Mouse (Mus musculus) CH12.LX (cell line): ENCODE results near the gene Anapc10. TPM values are rescaled to one million over a fixed set of nuclear protein-coding genes. Genes with fewer than 3 reads are reported as not detected.

ENCODE experiments used
- DNase-seq: peaks from one replicate; pipeline ENCODE4 v3.0.0-alpha.2; 2013; ENCODE audit errors: extremely low read depth
- H3K27ac ChIP-seq: 2 replicates; pipeline ENCODE4 v1.5.1; 2012; ENCODE audit warnings: low read depth, mild to moderate bottlenecking, control low read depth, moderate library complexity; ENCODE audit not compliant: insufficient read depth
- H3K27me3 ChIP-seq: replicated peaks from 2 replicates; pipeline ENCODE3; 2012; ENCODE audit warnings: inconsistent platforms
- H3K36me3 ChIP-seq, 2 experiments: replicated peaks in 1 of 2; 2 replicates each; pipeline versions ENCODE3 to v1.6.1; 2012; ENCODE audit warnings: inconsistent platforms in 1 of 2, low read length in 1 of 2, mild to moderate bottlenecking in 1 of 2, mixed read lengths in 1 of 2, moderate library complexity in 1 of 2; ENCODE audit not compliant: control insufficient read depth in 1 of 2, insufficient read depth in 1 of 2
- H3K4me1 ChIP-seq, 2 experiments: 2 replicates each; pipeline ENCODE4 v1.6.1; 2012; ENCODE audit warnings: inconsistent platforms in 1 of 2, moderate library complexity in 1 of 2; ENCODE audit not compliant: insufficient read depth in 2 of 2, control insufficient read depth in 1 of 2
- H3K4me2 ChIP-seq: 2 replicates; pipeline ENCODE4 v1.6.1; 2012; ENCODE audit warnings: low read depth, mild to moderate bottlenecking, control low read depth; ENCODE audit not compliant: poor library complexity, insufficient read depth, severe bottlenecking
- H3K4me3 ChIP-seq, 3 experiments: fragments of 150-350 bp in 1 of 3; sonication (generic) in 1 of 3; replicated peaks in 1 of 3; 2 replicates each; pipeline versions ENCODE3 to v1.5.1; 2011 to 2012; ENCODE audit warnings: low read depth in 2 of 3, low read length in 2 of 3, mild to moderate bottlenecking in 2 of 3, moderate library complexity in 2 of 3, control low read depth in 1 of 3, improper control_type of control experiment in 1 of 3, inconsistent platforms in 1 of 3, mixed read lengths in 1 of 3; ENCODE audit not compliant: poor library complexity in 1 of 3
- H3K79me2 ChIP-seq: replicated peaks from 2 replicates; pipeline ENCODE4 v1.6.1; 2012; ENCODE audit warnings: mild to moderate bottlenecking, moderate library complexity; ENCODE audit not compliant: control insufficient read depth, poor library complexity, insufficient read depth, severe bottlenecking; ENCODE audit errors: extremely low read depth
- H3K9ac ChIP-seq: 2 replicates; pipeline ENCODE4 v1.6.1; 2012; ENCODE audit warnings: low read depth, mild to moderate bottlenecking, control low read depth, moderate library complexity; ENCODE audit not compliant: insufficient read depth
- H3K9me3 ChIP-seq: replicated peaks from 2 replicates; pipeline ENCODE3; 2012; ENCODE audit warnings: low read length, inconsistent platforms, mixed read lengths
- CHD1 ChIP-seq: IDR thresholded peaks from 2 replicates; pipeline ENCODE4 v1.6.1; 2012; ENCODE audit warnings: low read depth, low read length, improper control_type of control experiment, inconsistent platforms
- CHD2 ChIP-seq: IDR thresholded peaks from 2 replicates; pipeline ENCODE4 v1.6.1; 2011; ENCODE audit warnings: low read length, improper control_type of control experiment
- ELF1 ChIP-seq: IDR thresholded peaks from 2 replicates; pipeline ENCODE4 v1.6.1; 2014; ENCODE audit warnings: low read depth, mild to moderate bottlenecking, inconsistent platforms, low read length, improper control_type of control experiment
- EP300 ChIP-seq: IDR thresholded peaks from 2 replicates; pipeline ENCODE4 v1.6.1; 2011; ENCODE audit warnings: low read length, improper control_type of control experiment
- GABPA ChIP-seq: IDR thresholded peaks from 2 replicates; pipeline ENCODE4 v1.6.1; 2012; ENCODE audit warnings: low read depth, low read length, improper control_type of control experiment, inconsistent platforms; ENCODE audit not compliant: insufficient replicate concordance
- IRF4 ChIP-seq: IDR thresholded peaks from 2 replicates; pipeline ENCODE4 v1.6.1; 2014; ENCODE audit warnings: low read depth, mild to moderate bottlenecking, inconsistent platforms, low read length, improper control_type of control experiment
- JUND ChIP-seq: conservative IDR thresholded peaks from 2 replicates; pipeline ENCODE4 v1.6.1; 2011; ENCODE audit warnings: low read depth, low read length, improper control_type of control experiment
- KAT2A ChIP-seq: IDR thresholded peaks from 2 replicates; pipeline ENCODE4 v1.6.1; 2012; ENCODE audit warnings: low read length, improper control_type of control experiment, inconsistent platforms; ENCODE audit not compliant: insufficient replicate concordance
- MAX ChIP-seq: IDR thresholded peaks from 2 replicates; pipeline ENCODE4 v1.6.1; 2011; ENCODE audit warnings: low read length, improper control_type of control experiment
- MEF2A ChIP-seq: IDR thresholded peaks from 2 replicates; pipeline ENCODE4 v1.6.1; 2014; ENCODE audit warnings: low read depth, mild to moderate bottlenecking, inconsistent platforms, low read length, improper control_type of control experiment, borderline replicate concordance
- NELFE ChIP-seq: IDR thresholded peaks from 2 replicates; pipeline ENCODE4 v1.6.1; 2011; ENCODE audit warnings: low read depth, low read length, improper control_type of control experiment
- SIN3A ChIP-seq: IDR thresholded peaks from 2 replicates; pipeline ENCODE4 v1.6.1; 2012; ENCODE audit warnings: low read length, improper control_type of control experiment, inconsistent platforms
- TBP ChIP-seq: conservative IDR thresholded peaks from 2 replicates; pipeline ENCODE4 v1.6.1; 2011; ENCODE audit warnings: low read depth, low read length, improper control_type of control experiment
- TCF12 ChIP-seq: IDR thresholded peaks from 2 replicates; pipeline ENCODE4 v1.6.1; 2014; ENCODE audit warnings: low read depth, mild to moderate bottlenecking, inconsistent platforms, low read length, improper control_type of control experiment
- UBTF ChIP-seq: IDR thresholded peaks from 2 replicates; pipeline ENCODE4 v1.6.1; 2012; ENCODE audit warnings: low read depth, mild to moderate bottlenecking, inconsistent platforms, low read length, improper control_type of control experiment, moderate library complexity
- ZC3H11A ChIP-seq: IDR thresholded peaks from 2 replicates; pipeline ENCODE4 v1.6.1; 2012; ENCODE audit warnings: low read depth, mild to moderate bottlenecking, inconsistent platforms, low read length, improper control_type of control experiment
- ZMIZ1 ChIP-seq: IDR thresholded peaks from 2 replicates; pipeline ENCODE4 v1.6.1; 2012; ENCODE audit warnings: low read depth, mild to moderate bottlenecking, inconsistent platforms, low read length, improper control_type of control experiment
- ZNF384 ChIP-seq: IDR thresholded peaks from 2 replicates; pipeline ENCODE4 v1.6.1; 2012; ENCODE audit warnings: low read depth, low read length, improper control_type of control experiment, inconsistent platforms
- dilution Hi-C: fragments of 300-500 bp; cut with MboI; formaldehyde crosslinking; loops from 2 replicates; pipeline ENCODE4 v1.14.3; 2020; ENCODE audit warnings: low sequenced_read_pairs; ENCODE audit not compliant: extremely low pct_unique_long_range_greater_than_20kb, extremely low pct_ligation_motif_present
- in situ Hi-C: fragments of 300-500 bp; cut with MboI; formaldehyde crosslinking; loops from 3 replicates; pipeline ENCODE4 v1.14.3; 2019; ENCODE audit warnings: low sequenced_read_pairs, low pct_ligation_motif_present, low pct_unique_long_range_greater_than_20kb, mixed read lengths
- polyA plus RNA-seq: library from polyadenylated mRNA; unstranded; fragments of >175 nt; gene quantifications from 2 replicates; pipeline ENCODE4 v1.2.1, GENCODE M21; 2012; ENCODE audit warnings: low read depth; ENCODE audit not compliant: insufficient read length
- total RNA-seq, 2 experiments: library from RNA; depleted of rRNA; stranded (reverse); fragments of 300-350 nt in 1 of 2; fragments of >200 nt in 1 of 2; gene quantifications; 2 replicates each; pipeline ENCODE4 v1.2.3; 2012 to 2014

The Anapc10 gene
- total and polyA plus RNA-seq, 3 experiments = 9.7 to 25.2 (median 22.3) TPM

DNA sequence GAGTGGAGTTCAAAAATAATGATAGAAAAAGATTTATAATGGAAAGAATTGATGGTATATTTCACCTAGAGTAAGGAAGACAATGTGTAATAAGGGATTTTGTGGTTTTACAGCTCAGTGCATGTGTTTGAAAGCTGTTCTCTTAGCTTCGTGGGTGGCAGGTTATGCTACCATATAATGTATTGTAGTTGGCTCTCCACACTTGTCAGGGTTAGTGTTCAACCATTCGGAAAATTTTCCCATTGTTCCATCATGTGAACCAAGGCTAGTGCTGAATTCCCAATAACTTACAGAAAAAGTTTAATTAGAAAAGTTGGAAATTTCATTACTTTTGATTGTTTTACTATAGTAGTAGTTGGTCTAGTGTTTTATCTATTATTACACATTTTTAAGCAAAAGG is 36.6 kb downstream of the Anapc10 start:
- in situ Hi-C loops (loop anchor here (25.0 kb wide), 1 partner anchor 314 kb away; the partner anchor contains the start of gene Hhip), dilution Hi-C loops (no loop called here)
- TF ChIP-seq EP300 (no peak), CHD1 (no peak), KAT2A (no peak), MAX (no peak), ZC3H11A (no peak), ZMIZ1 (no peak), CHD2 (no peak), JUND (no peak), GABPA (no peak), ELF1 (no peak), MEF2A (no peak), TCF12 (no peak)

DNA sequence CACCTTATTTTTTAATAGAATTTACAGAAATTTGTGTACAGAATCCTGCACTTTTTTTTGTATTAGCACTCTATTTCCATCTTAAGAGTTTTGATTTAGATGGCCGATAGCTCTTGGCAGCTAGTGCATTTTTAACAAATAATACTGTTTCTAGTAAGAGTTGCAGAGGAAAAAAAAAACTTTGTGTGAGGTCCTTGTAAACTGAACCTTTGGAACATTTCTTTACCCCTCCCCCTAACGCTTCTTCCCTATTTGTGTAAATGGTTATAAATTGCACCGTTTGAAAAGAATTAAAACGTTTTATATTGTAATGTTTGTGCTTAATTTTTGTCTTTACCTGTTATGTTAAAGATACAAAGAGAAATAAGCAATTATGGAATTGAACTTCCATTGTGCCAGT is 37.0 kb downstream of the Anapc10 start:
- dilution Hi-C loops = no loop called here

More for the DNA sequence above, 36.6 kb downstream of the Anapc10 start:
- Histone ChIP-seq H3K4me3 (no peak overlapping the region), H3K4me1 (peaks cover 3 to 6% of the 10 kb centered on the region in 2 experiments; a peak in 3 of 4 replicates), H3K27ac (no peak overlapping the region), H3K4me2 (no peak overlapping the region), H3K9me3 (no peaks in the 10 kb centered on the region), H3K27me3 (no peaks in the 10 kb centered on the region), H3K9ac (no peak overlapping the region), H3K36me3 (peaks cover 0 to 18% of the 10 kb centered on the region in 2 experiments), H3K79me2 (no peaks in the 10 kb centered on the region)
- DNase-seq = no peak

More for the DNA sequence above, 37.0 kb downstream of the Anapc10 start:
- in situ Hi-C loops = loop anchor here (25.0 kb wide), 1 partner anchor 314 kb away; the partner anchor contains the start of gene Hhip
- no peak for DNase-seq
- Histone ChIP-seq H3K27me3 (no peaks in the 10 kb centered on the region), H3K9me3 (no peaks in the 10 kb centered on the region), H3K79me2 (no peaks in the 10 kb centered on the region), H3K4me2 (no peak overlapping the region), H3K4me3 (no peak overlapping the region), H3K36me3 (peaks cover 0 to 18% of the 10 kb centered on the region in 2 experiments), H3K9ac (no peak overlapping the region), H3K4me1 (peaks cover 3 to 6% of the 10 kb centered on the region in 2 experiments; a peak in 3 of 4 replicates), H3K27ac (no peak overlapping the region)
- TF ChIP-seq ZNF384 (no peak), UBTF (no peak), IRF4 (no peak), NELFE (no peak), TBP (no peak), SIN3A (no peak), EP300 (no peak)
